Mouse (Mus musculus): ENCODE data around the gene Smim24. TPM values are rescaled to one million over a fixed set of nuclear protein-coding genes. Genes with fewer than 3 reads are reported as not detected.

Gene Smim24
- total and polyA plus RNA-seq, 2 experiments from 2014 or later = 3.3 to 6.6 TPM

- H3K9me3 ChIP-seq (replicated peaks; ENCODE audit: control insufficient read depth, low read length) = no peaks in the 10 kb centered on the region
- no peak overlapping the region for H3K4me2 ChIP-seq (ENCODE audit: low read depth, low read length)
- 59% methylated on average over 13 of the region's 13 CpGs for WGBS
- TF ChIP-seq EP300 (IDR thresholded peaks at IDR 0.05; ENCODE audit: low read depth) = no peak
- no peak for ATAC-seq (ENCODE audit: insufficient read depth, low read depth)
- H3K27me3 ChIP-seq (ENCODE audit: control insufficient read depth, insufficient read depth, low read length) = no peaks in the 10 kb centered on the region
- H3K27ac ChIP-seq (ENCODE audit: low read depth) = peak overlapping the region; percentile 97
- no peak for DNase-seq (ENCODE audit: low spot score)
- H3K9ac ChIP-seq (replicated peaks; ENCODE audit: low read depth, low read length) = no peak overlapping the region
- H3K4me1 ChIP-seq (ENCODE audit: control insufficient read depth, insufficient read depth) = peaks cover 51% of the 10 kb centered on the region
- no peak overlapping the region for H3K4me3 ChIP-seq (ENCODE audit: low read depth, low read length)
- peaks cover 46% of the 10 kb centered on the region for H3K36me3 ChIP-seq (replicated peaks; ENCODE audit: control insufficient read depth, insufficient read depth, low read length)
These were observed 15.5 kb downstream of the Smim24 start for GRCm38 (mm10) chr10:81408424-81408729.

- Histone ChIP-seq H3K36me3 (replicated peaks; ENCODE audit: control insufficient read depth, insufficient read depth, low read length) (peaks cover 41% of the 10 kb centered on the region), H3K9ac (replicated peaks; ENCODE audit: low read depth, low read length) (no peak overlapping the region), H3K9me3 (replicated peaks; ENCODE audit: control insufficient read depth, low read length) (no peaks in the 10 kb centered on the region), H3K4me1 (ENCODE audit: control insufficient read depth, insufficient read depth) (peaks cover 56% of the 10 kb centered on the region), H3K27me3 (ENCODE audit: control insufficient read depth, insufficient read depth, low read length) (no peaks in the 10 kb centered on the region), H3K4me2 (ENCODE audit: low read depth, low read length) (no peak overlapping the region), H3K4me3 (ENCODE audit: low read depth, low read length) (no peak overlapping the region), H3K27ac (ENCODE audit: low read depth) (peak overlapping the region; percentile 97)
- ATAC-seq (ENCODE audit: insufficient read depth, low read depth) (peak; percentile 18), DNase-seq (ENCODE audit: low spot score) (peak; percentile 80)
- WGBS = 30% methylated on average over 9 of the region's 9 CpGs
- TF ChIP-seq EP300 (IDR thresholded peaks at IDR 0.05; ENCODE audit: low read depth) (peak; percentile 97), CTCF (IDR thresholded peaks at IDR 0.05; ENCODE audit: low read depth) (peak; percentile 82)
These were observed 16.0 kb downstream of the Smim24 start for GRCm38 (mm10) chr10:81408871-81409291.

GRCm38 (mm10) chr10:81409330-81409729, 16.5 kb downstream of the Smim24 start:
- peaks cover 37% of the 10 kb centered on the region for H3K36me3 ChIP-seq (replicated peaks; ENCODE audit: control insufficient read depth, insufficient read depth, low read length)
- H3K9ac ChIP-seq (replicated peaks; ENCODE audit: low read depth, low read length) = no peak overlapping the region
- 35% methylated on average over 8 of the region's 8 CpGs for WGBS
- peaks cover 61% of the 10 kb centered on the region for H3K4me1 ChIP-seq (ENCODE audit: control insufficient read depth, insufficient read depth)
- H3K27me3 ChIP-seq (ENCODE audit: control insufficient read depth, insufficient read depth, low read length) = no peaks in the 10 kb centered on the region
- H3K9me3 ChIP-seq (replicated peaks; ENCODE audit: control insufficient read depth, low read length) = no peaks in the 10 kb centered on the region
- peak overlapping the region; percentile 97 for H3K27ac ChIP-seq (ENCODE audit: low read depth)
- H3K4me3 ChIP-seq (ENCODE audit: low read depth, low read length) = no peak overlapping the region
- DNase-seq (ENCODE audit: low spot score) (no peak), ATAC-seq (ENCODE audit: insufficient read depth, low read depth) (no peak)
- TF ChIP-seq EP300 (IDR thresholded peaks at IDR 0.05; ENCODE audit: low read depth) (no peak), CTCF (IDR thresholded peaks at IDR 0.05; ENCODE audit: low read depth) (no peak)
- no peak overlapping the region for H3K4me2 ChIP-seq (ENCODE audit: low read depth, low read length)

- 55% methylated on average over 4 of the region's 4 CpGs for WGBS
- no peak for ATAC-seq (ENCODE audit: insufficient read depth, low read depth)
- Histone ChIP-seq H3K4me2 (ENCODE audit: low read depth, low read length) (no peak overlapping the region), H3K27me3 (ENCODE audit: control insufficient read depth, insufficient read depth, low read length) (no peaks in the 10 kb centered on the region), H3K9me3 (replicated peaks; ENCODE audit: control insufficient read depth, low read length) (no peaks in the 10 kb centered on the region), H3K4me1 (ENCODE audit: control insufficient read depth, insufficient read depth) (peaks cover 71% of the 10 kb centered on the region), H3K36me3 (replicated peaks; ENCODE audit: control insufficient read depth, insufficient read depth, low read length) (peaks cover 27% of the 10 kb centered on the region), H3K27ac (ENCODE audit: low read depth) (peak overlapping the region; percentile 97), H3K9ac (replicated peaks; ENCODE audit: low read depth, low read length) (no peak overlapping the region), H3K4me3 (ENCODE audit: low read depth, low read length) (no peak overlapping the region)
- DNase-seq (ENCODE audit: low spot score) = no peak
- TF ChIP-seq CTCF (IDR thresholded peaks at IDR 0.05; ENCODE audit: low read depth) (no peak), EP300 (IDR thresholded peaks at IDR 0.05; ENCODE audit: low read depth) (no peak)
These were observed 17.5 kb downstream of the Smim24 start for GRCm38 (mm10) chr10:81410350-81410749.

GRCm38 (mm10) chr10:81410981-81411380, 18.1 kb downstream of the Smim24 start:
- Histone ChIP-seq H3K27me3 (ENCODE audit: control insufficient read depth, insufficient read depth, low read length) (no peaks in the 10 kb centered on the region), H3K9ac (replicated peaks; ENCODE audit: low read depth, low read length) (no peak overlapping the region), H3K27ac (ENCODE audit: low read depth) (peak overlapping the region; percentile 97), H3K9me3 (replicated peaks; ENCODE audit: control insufficient read depth, low read length) (no peaks in the 10 kb centered on the region), H3K4me3 (ENCODE audit: low read depth, low read length) (no peak overlapping the region), H3K4me1 (ENCODE audit: control insufficient read depth, insufficient read depth) (peaks cover 77% of the 10 kb centered on the region), H3K36me3 (replicated peaks; ENCODE audit: control insufficient read depth, insufficient read depth, low read length) (peaks cover 21% of the 10 kb centered on the region), H3K4me2 (ENCODE audit: low read depth, low read length) (0 out of 2 replicates have a peak overlapping the region, but pooled peaks have one; percentile 33)
- no peak for DNase-seq (ENCODE audit: low spot score)
- TF ChIP-seq CTCF (IDR thresholded peaks at IDR 0.05; ENCODE audit: low read depth) (no peak), EP300 (IDR thresholded peaks at IDR 0.05; ENCODE audit: low read depth) (no peak)
- WGBS = 54% methylated on average over 9 of the region's 9 CpGs
- ATAC-seq (ENCODE audit: insufficient read depth, low read depth) = no peak

All from heart, postnatal 0 days (tissue).